Mouse (Mus musculus): ENCODE measurements around the gene 1700022I11Rik. TPM values are rescaled to one million over a fixed set of nuclear protein-coding genes. Genes with fewer than 3 reads are reported as not detected.

Gene 1700022I11Rik
- polyA plus RNA-seq, 1 experiment from 2014 or later: 0.97 TPM

DNA sequence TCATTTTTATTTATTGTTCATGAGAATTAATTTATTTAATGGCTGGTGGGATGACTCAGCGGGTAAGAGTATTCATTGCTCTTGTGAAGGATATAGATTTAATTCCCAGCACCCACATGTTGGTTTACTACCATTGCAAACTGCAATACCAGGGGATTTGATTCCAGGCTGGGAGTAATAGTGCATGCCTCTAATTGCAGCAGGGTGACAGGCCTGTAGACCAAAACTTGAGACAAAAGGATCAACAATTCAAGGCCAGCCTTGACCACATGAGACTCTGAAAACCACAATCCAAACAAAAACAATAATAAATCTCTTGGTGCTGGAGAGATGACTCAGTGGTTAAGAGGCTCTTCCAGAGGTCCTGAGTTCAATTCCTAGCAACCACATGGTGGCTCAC is 42.7 kb downstream of the 1700022I11Rik start:
- no peaks in the 10 kb centered on the region for H3K27me3 ChIP-seq (ENCODE audit: control insufficient read depth, insufficient read depth, low read length)
- no peak overlapping the region for H3K9ac ChIP-seq (replicated peaks; ENCODE audit: low read depth, low read length)
- 92% methylated on average over 1 of the region's 1 CpGs for WGBS
- no peaks in the 10 kb centered on the region for H3K9me3 ChIP-seq (ENCODE audit: control insufficient read depth, low read depth, low read length)
- H3K4me3 ChIP-seq (ENCODE audit: low read depth, low read length): no peak overlapping the region
- H3K4me2 ChIP-seq (replicated peaks; ENCODE audit: low read depth, low read length): no peak overlapping the region
- no peaks in the 10 kb centered on the region for H3K36me3 ChIP-seq (ENCODE audit: control insufficient read depth, insufficient read depth, low read length)
- H3K4me1 ChIP-seq (ENCODE audit: control insufficient read depth, insufficient read depth, low read length): peaks cover 5% of the 10 kb centered on the region; the same call in 1 of the 2 replicates
- ATAC-seq (ENCODE audit: insufficient number of reproducible peaks, insufficient read depth, low FRiP score, low read depth): no peak
- H3K27ac ChIP-seq (ENCODE audit: low read length): no peak overlapping the region

- no peak for ATAC-seq (ENCODE audit: insufficient number of reproducible peaks, insufficient read depth, low FRiP score, low read depth)
- Histone ChIP-seq H3K36me3 (ENCODE audit: control insufficient read depth, insufficient read depth, low read length) (peaks cover 22% of the 10 kb centered on the region; the same call in 1 of the 2 replicates), H3K27me3 (ENCODE audit: control insufficient read depth, insufficient read depth, low read length) (no peaks in the 10 kb centered on the region), H3K4me1 (ENCODE audit: control insufficient read depth, insufficient read depth, low read length) (no peaks in the 10 kb centered on the region), H3K4me3 (ENCODE audit: low read depth, low read length) (no peak overlapping the region), H3K4me2 (replicated peaks; ENCODE audit: low read depth, low read length) (no peak overlapping the region), H3K27ac (ENCODE audit: low read length) (no peak overlapping the region), H3K9me3 (ENCODE audit: control insufficient read depth, low read depth, low read length) (no peaks in the 10 kb centered on the region), H3K9ac (replicated peaks; ENCODE audit: low read depth, low read length) (no peak overlapping the region)
- 95% methylated on average over 4 of the region's 4 CpGs for WGBS
These were observed 48.8 kb downstream of the 1700022I11Rik start for GRCm38 (mm10) chr4:43018156-43018555.

GRCm38 (mm10) chr4:43019176-43019575 is 49.8 kb downstream of the 1700022I11Rik start:
- Histone ChIP-seq H3K4me1 (ENCODE audit: control insufficient read depth, insufficient read depth, low read length) (no peaks in the 10 kb centered on the region), H3K9me3 (ENCODE audit: control insufficient read depth, low read depth, low read length) (no peaks in the 10 kb centered on the region), H3K36me3 (ENCODE audit: control insufficient read depth, insufficient read depth, low read length) (peaks cover 22% of the 10 kb centered on the region; the same call in 1 of the 2 replicates), H3K4me3 (ENCODE audit: low read depth, low read length) (no peak overlapping the region), H3K9ac (replicated peaks; ENCODE audit: low read depth, low read length) (no peak overlapping the region), H3K4me2 (replicated peaks; ENCODE audit: low read depth, low read length) (no peak overlapping the region), H3K27ac (ENCODE audit: low read length) (no peak overlapping the region), H3K27me3 (ENCODE audit: control insufficient read depth, insufficient read depth, low read length) (no peaks in the 10 kb centered on the region)
- ATAC-seq (ENCODE audit: insufficient number of reproducible peaks, insufficient read depth, low FRiP score, low read depth): no peak
- WGBS: 89% methylated on average over 10 of the region's 10 CpGs

DNA sequence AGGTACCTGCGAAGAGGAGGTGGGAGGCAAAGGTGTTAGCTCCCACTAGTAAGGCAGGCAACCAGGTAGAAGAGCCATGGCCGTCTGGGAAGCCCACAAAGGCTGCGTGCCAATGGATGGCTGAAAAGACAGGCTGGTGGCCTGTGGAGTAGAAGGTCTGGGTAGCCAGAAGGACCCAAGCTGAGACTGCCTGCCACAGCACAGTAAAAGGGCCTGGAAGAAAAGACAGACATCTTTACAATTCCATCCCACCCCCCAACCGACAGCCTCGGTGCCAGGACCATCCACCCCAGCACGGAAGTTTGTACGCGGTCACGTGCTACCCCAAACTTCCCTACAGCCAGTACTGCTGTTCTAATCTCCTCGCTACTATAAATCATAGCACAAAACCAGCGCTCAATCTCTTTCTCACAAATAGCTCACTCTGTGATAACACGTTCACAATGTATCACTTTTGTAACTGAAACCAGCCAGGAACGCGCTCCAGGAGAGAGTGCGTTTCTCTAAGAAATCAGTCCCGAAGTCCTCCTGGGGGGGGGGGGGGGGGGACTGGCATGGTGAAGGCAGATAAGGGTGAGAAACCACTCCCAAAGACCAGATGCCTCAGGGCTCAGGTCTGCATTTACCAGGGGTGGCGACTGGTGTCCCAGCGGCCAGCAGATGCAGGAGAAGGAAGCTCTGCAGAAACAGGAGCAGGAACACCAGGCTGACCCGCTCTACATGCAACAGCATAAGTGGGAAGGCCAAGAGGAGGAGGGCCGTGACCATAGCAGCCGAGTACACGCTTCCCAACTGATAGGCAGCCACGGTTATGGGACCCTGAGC is 50.4 kb downstream of the 1700022I11Rik start:
- 89% methylated on average over 23 of the region's 23 CpGs for WGBS
- H3K27ac ChIP-seq (ENCODE audit: low read length): no peak overlapping the region
- H3K36me3 ChIP-seq (ENCODE audit: control insufficient read depth, insufficient read depth, low read length): peaks cover 22% of the 10 kb centered on the region; the same call in 1 of the 2 replicates

GRCm38 (mm10) chr4:43020876-43021275 is 51.5 kb downstream of the 1700022I11Rik start:
- 87% methylated on average over 16 of the region's 16 CpGs for WGBS
- peaks cover 3% of the 10 kb centered on the region; the same call in 1 of the 2 replicates for H3K4me1 ChIP-seq (ENCODE audit: control insufficient read depth, insufficient read depth, low read length)
- no peak overlapping the region for H3K4me2 ChIP-seq (replicated peaks; ENCODE audit: low read depth, low read length)
- H3K27me3 ChIP-seq (ENCODE audit: control insufficient read depth, insufficient read depth, low read length): no peaks in the 10 kb centered on the region
- no peak overlapping the region for H3K4me3 ChIP-seq (ENCODE audit: low read depth, low read length)
- H3K9me3 ChIP-seq (ENCODE audit: control insufficient read depth, low read depth, low read length): no peaks in the 10 kb centered on the region
- H3K36me3 ChIP-seq (ENCODE audit: control insufficient read depth, insufficient read depth, low read length): peaks cover 22% of the 10 kb centered on the region; the same call in 1 of the 2 replicates
- H3K27ac ChIP-seq (ENCODE audit: low read length): no peak overlapping the region
- no peak overlapping the region for H3K9ac ChIP-seq (replicated peaks; ENCODE audit: low read depth, low read length)
- no peak for ATAC-seq (ENCODE audit: insufficient number of reproducible peaks, insufficient read depth, low FRiP score, low read depth)

More for the DNA sequence above, 50.4 kb downstream of the 1700022I11Rik start:
- H3K4me1 ChIP-seq (ENCODE audit: control insufficient read depth, insufficient read depth, low read length): peaks cover 2% of the 10 kb centered on the region; the same call in 1 of the 2 replicates
- H3K9ac ChIP-seq (replicated peaks; ENCODE audit: low read depth, low read length): no peak overlapping the region
- ATAC-seq (ENCODE audit: insufficient number of reproducible peaks, insufficient read depth, low FRiP score, low read depth): no peak
- no peaks in the 10 kb centered on the region for H3K9me3 ChIP-seq (ENCODE audit: control insufficient read depth, low read depth, low read length)
- no peaks in the 10 kb centered on the region for H3K27me3 ChIP-seq (ENCODE audit: control insufficient read depth, insufficient read depth, low read length)
- no peak overlapping the region for H3K4me3 ChIP-seq (ENCODE audit: low read depth, low read length)
- H3K4me2 ChIP-seq (replicated peaks; ENCODE audit: low read depth, low read length): no peak overlapping the region

- Histone ChIP-seq H3K9ac (replicated peaks; ENCODE audit: low read depth, low read length) (no peak overlapping the region), H3K27me3 (ENCODE audit: control insufficient read depth, insufficient read depth, low read length) (no peaks in the 10 kb centered on the region), H3K36me3 (ENCODE audit: control insufficient read depth, insufficient read depth, low read length) (peaks cover 22% of the 10 kb centered on the region; the same call in 1 of the 2 replicates), H3K4me1 (ENCODE audit: control insufficient read depth, insufficient read depth, low read length) (peaks cover 3% of the 10 kb centered on the region; the same call in 1 of the 2 replicates), H3K9me3 (ENCODE audit: control insufficient read depth, low read depth, low read length) (no peaks in the 10 kb centered on the region), H3K4me3 (ENCODE audit: low read depth, low read length) (no peak overlapping the region), H3K27ac (ENCODE audit: low read length) (no peak overlapping the region), H3K4me2 (replicated peaks; ENCODE audit: low read depth, low read length) (no peak overlapping the region)
- WGBS: 81% methylated on average over 17 of the region's 17 CpGs
- ATAC-seq (ENCODE audit: insufficient number of reproducible peaks, insufficient read depth, low FRiP score, low read depth): no peak
These were observed 51.9 kb downstream of the 1700022I11Rik start for GRCm38 (mm10) chr4:43021341-43021740.

- H3K27ac ChIP-seq (ENCODE audit: low read length): no peak overlapping the region
- H3K9me3 ChIP-seq (ENCODE audit: control insufficient read depth, low read depth, low read length): no peaks in the 10 kb centered on the region
- ATAC-seq (ENCODE audit: insufficient number of reproducible peaks, insufficient read depth, low FRiP score, low read depth): no peak
- H3K4me1 ChIP-seq (ENCODE audit: control insufficient read depth, insufficient read depth, low read length): peaks cover 3% of the 10 kb centered on the region; the same call in 1 of the 2 replicates
- H3K4me3 ChIP-seq (ENCODE audit: low read depth, low read length): peak overlapping the region; percentile 59
- H3K27me3 ChIP-seq (ENCODE audit: control insufficient read depth, insufficient read depth, low read length): no peaks in the 10 kb centered on the region
- peak overlapping the region; percentile 83 for H3K4me2 ChIP-seq (replicated peaks; ENCODE audit: low read depth, low read length)
- H3K9ac ChIP-seq (replicated peaks; ENCODE audit: low read depth, low read length): peak overlapping the region; percentile 34; the same call in 1 of the 2 replicates
- peaks cover 41% of the 10 kb centered on the region for H3K36me3 ChIP-seq (ENCODE audit: control insufficient read depth, insufficient read depth, low read length)
- 77% methylated on average over 14 of the region's 14 CpGs for WGBS
These were observed 55.3 kb downstream of the 1700022I11Rik start for GRCm38 (mm10) chr4:43024673-43025072.

DNA sequence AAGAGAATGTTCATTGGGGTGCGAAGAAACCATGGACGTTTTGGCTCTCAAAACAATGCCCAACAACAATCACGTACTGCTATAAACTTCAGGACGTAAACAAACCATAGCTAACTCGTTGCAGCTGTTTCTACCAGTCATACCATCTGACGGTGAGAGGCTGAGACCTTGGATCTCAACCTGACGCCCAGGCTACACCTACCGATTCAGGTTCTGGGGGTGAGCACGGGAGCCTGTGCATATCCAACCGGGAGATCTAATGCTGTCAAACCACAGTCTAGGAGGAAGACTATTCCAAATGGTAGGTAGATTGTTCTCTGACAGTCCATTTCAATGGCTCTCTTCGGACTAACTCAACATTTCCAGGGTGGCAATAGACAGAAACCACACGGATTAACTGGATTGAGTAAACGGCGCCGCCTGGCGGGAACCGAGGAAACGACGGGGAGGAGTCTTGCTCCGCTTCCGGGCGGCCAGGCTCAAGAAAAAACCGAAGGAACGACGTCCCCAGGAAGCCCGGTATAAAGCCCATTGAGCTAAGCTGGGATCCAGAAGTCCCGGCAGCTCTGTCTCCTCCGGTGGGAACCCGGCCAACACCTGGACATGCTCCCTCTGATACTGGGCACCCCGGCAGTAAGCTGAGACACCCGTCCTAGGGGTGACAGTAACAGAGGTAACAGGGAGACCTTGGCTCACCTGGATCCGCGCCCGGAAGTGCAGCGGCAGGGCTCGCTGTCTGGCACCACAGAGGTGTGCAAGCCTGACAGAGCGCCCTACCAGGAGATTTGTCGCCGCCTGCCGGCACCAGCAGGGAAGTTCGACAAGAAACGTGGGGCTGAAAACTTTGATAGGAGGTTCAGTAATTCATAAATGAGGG is 55.9 kb downstream of the 1700022I11Rik start, which contains the start of gene Pigo:
Pigo (minus strand) TSS at position 736 of the 877 bp plus-strand sequence.
- Histone ChIP-seq H3K4me2 (replicated peaks; ENCODE audit: low read depth, low read length) (peak within 1 kb of the TSS; percentile 83), H3K27ac (ENCODE audit: low read length) (peak within 1 kb of the TSS; percentile 88), H3K4me1 (ENCODE audit: control insufficient read depth, insufficient read depth, low read length) (peaks cover 6% of the 10 kb centered on the region; the same call in 1 of the 2 replicates), H3K9me3 (ENCODE audit: control insufficient read depth, low read depth, low read length) (no peaks in the 10 kb centered on the region), H3K9ac (replicated peaks; ENCODE audit: low read depth, low read length) (peak within 1 kb of the TSS; percentile 34), H3K4me3 (ENCODE audit: low read depth, low read length) (peak within 1 kb of the TSS; percentile 59), H3K36me3 (ENCODE audit: control insufficient read depth, insufficient read depth, low read length) (peaks cover 39% of the 10 kb centered on the region), H3K27me3 (ENCODE audit: control insufficient read depth, insufficient read depth, low read length) (no peaks in the 10 kb centered on the region)
- ATAC-seq (ENCODE audit: insufficient number of reproducible peaks, insufficient read depth, low FRiP score, low read depth): peak; percentile 93
- WGBS: 7% methylated on average over 42 of the region's 42 CpGs

Data from stomach, embryonic 14.5 days (tissue).